8 mouse cellular contexts compared by ENCODE assay signal in genomic region chr7:16052684-16053083, GRCm38 (mm10). TPM values are rescaled to one million over a fixed set of nuclear protein-coding genes. Genes with fewer than 3 reads are reported as not detected.
DNase-seq lines count a peak whose midpoint lies in the region; ATAC-seq and TF ChIP-seq lines count a peak whose summit lies in the region.

No protein-coding gene starts in this region.

- no peak for TF ChIP-seq EP300 in ES-Bruce4 (IDR thresholded peaks at IDR 0.05; ENCODE audit: insufficient read depth, low read depth, low read length)
- peak; percentile 39; the same call in 1 of the 2 replicates for TF ChIP-seq EP300 in heart, postnatal 0 days (IDR thresholded peaks at IDR 0.05; ENCODE audit: low read depth)

- TF ChIP-seq POLR2A in ES-Bruce4 (IDR thresholded peaks at IDR 0.05; ENCODE audit: insufficient read depth, low read length), result peak; percentile 67

- H3K4me2 ChIP-seq in forebrain, embryonic 12.5 days, result peak overlapping the region; percentile 63
- H3K4me2 ChIP-seq in heart, postnatal 0 days (ENCODE audit: low read depth, low read length), result peak overlapping the region; percentile 71
- H3K4me2 ChIP-seq in liver, embryonic 15.5 days, result peak overlapping the region; percentile 99
- peak overlapping the region; percentile 79 for H3K4me2 ChIP-seq in neural tube, embryonic 11.5 days (ENCODE audit: low read depth)
- H3K4me2 ChIP-seq in stomach, embryonic 16.5 days (ENCODE audit: low read depth, low read length), result peak overlapping the region; percentile 79

- peak overlapping the region; percentile 76 for H3K9ac ChIP-seq in ES-Bruce4 (ENCODE audit: low read depth, poor library complexity, severe bottlenecking)
- peak overlapping the region; percentile 57 for H3K9ac ChIP-seq in forebrain, embryonic 12.5 days
- H3K9ac ChIP-seq in heart, postnatal 0 days (replicated peaks; ENCODE audit: low read depth, low read length), result peak overlapping the region; percentile 68
- H3K9ac ChIP-seq in liver, embryonic 15.5 days, result peak overlapping the region; percentile 76
- H3K9ac ChIP-seq in neural tube, embryonic 11.5 days (ENCODE audit: low read length), result peak overlapping the region; percentile 45
- H3K9ac ChIP-seq in stomach, embryonic 16.5 days (ENCODE audit: low read length), result peak overlapping the region; percentile 81

- peak; percentile 96 for DNase-seq in c-Kit-positive CD71-positive TER-119-positive erythroid progenitor cells, embryonic 14.5 days (ENCODE audit: low spot score)
- DNase-seq in heart, postnatal 0 days (ENCODE audit: low spot score), result peak; percentile 98
- peak; percentile 98 for DNase-seq in kidney, postnatal 36 days
- DNase-seq in neural tube, embryonic 11.5 days (ENCODE audit: low spot score), result peak; percentile 97

- TF ChIP-seq CTCF in ES-Bruce4 (IDR thresholded peaks at IDR 0.05; ENCODE audit: low read depth, low read length), result no peak
- TF ChIP-seq CTCF in heart, postnatal 0 days (IDR thresholded peaks at IDR 0.05; ENCODE audit: low read depth), result no peak

- ATAC-seq in forebrain, embryonic 12.5 days (ENCODE audit: low FRiP score), result peak; percentile 88
- ATAC-seq in heart, postnatal 0 days (ENCODE audit: insufficient read depth, low read depth), result peak; percentile 83
- peak; percentile 83 for ATAC-seq in liver, embryonic 15.5 days (ENCODE audit: insufficient read depth)
- ATAC-seq in neural tube, embryonic 11.5 days (ENCODE audit: insufficient read depth, low FRiP score, low TSS enrichment), result peak; percentile 74
- ATAC-seq in stomach, embryonic 16.5 days (ENCODE audit: insufficient read depth, low FRiP score), result peak; percentile 82

- peak overlapping the region; percentile 47; the same call in 1 of the 2 replicates for H3K27ac ChIP-seq in ES-Bruce4 (ENCODE audit: insufficient read depth, low read length)
- H3K27ac ChIP-seq in forebrain, embryonic 12.5 days, result peak overlapping the region; percentile 83
- peak overlapping the region; percentile 90 for H3K27ac ChIP-seq in heart, postnatal 0 days (ENCODE audit: low read depth)
- peak overlapping the region; percentile 96 for H3K27ac ChIP-seq in liver, embryonic 15.5 days (replicated peaks)
- H3K27ac ChIP-seq in neural tube, embryonic 11.5 days (ENCODE audit: low read depth, low read length), result 0 out of 2 replicates have a peak overlapping the region, but pooled peaks have one; percentile 2
- peak overlapping the region; percentile 95 for H3K27ac ChIP-seq in stomach, embryonic 16.5 days (ENCODE audit: low read length)

- WGBS in forebrain, embryonic 12.5 days, result under 1% methylated on average over 24 of the region's 24 CpGs
- under 1% methylated on average over 24 of the region's 24 CpGs for WGBS in heart, postnatal 0 days
- under 1% methylated on average over 24 of the region's 24 CpGs for WGBS in liver, embryonic 15.5 days (ENCODE audit: insufficient replicate concordance)
- under 1% methylated on average over 24 of the region's 24 CpGs for WGBS in neural tube, embryonic 11.5 days
- WGBS in stomach, embryonic 16.5 days, result under 1% methylated on average over 24 of the region's 24 CpGs

- H3K36me3 ChIP-seq in ES-Bruce4 (ENCODE audit: control insufficient read depth, insufficient read depth, low read length, poor library complexity, severe bottlenecking), result no peaks in the 10 kb centered on the region
- no peaks in the 10 kb centered on the region for H3K36me3 ChIP-seq in forebrain, embryonic 12.5 days (replicated peaks)
- H3K36me3 ChIP-seq in heart, postnatal 0 days (replicated peaks; ENCODE audit: control insufficient read depth, insufficient read depth, low read length), result no peaks in the 10 kb centered on the region
- H3K36me3 ChIP-seq in liver, embryonic 15.5 days (replicated peaks), result no peaks in the 10 kb centered on the region; the same call in 1 of the 2 replicates
- H3K36me3 ChIP-seq in neural tube, embryonic 11.5 days (ENCODE audit: control insufficient read depth, insufficient read depth, low read length), result no peaks in the 10 kb centered on the region
- no peaks in the 10 kb centered on the region for H3K36me3 ChIP-seq in stomach, embryonic 16.5 days (ENCODE audit: control insufficient read depth, insufficient read depth, low read length)

- H3K4me1 ChIP-seq in ES-Bruce4 (ENCODE audit: control insufficient read depth, insufficient read depth, low read length), result no peaks in the 10 kb centered on the region
- peaks cover 24% of the 10 kb centered on the region for H3K4me1 ChIP-seq in forebrain, embryonic 12.5 days
- H3K4me1 ChIP-seq in heart, postnatal 0 days (ENCODE audit: control insufficient read depth, insufficient read depth), result peaks cover 12% of the 10 kb centered on the region; the same call in 1 of the 2 replicates
- peaks cover 55% of the 10 kb centered on the region for H3K4me1 ChIP-seq in liver, embryonic 15.5 days (replicated peaks)
- H3K4me1 ChIP-seq in neural tube, embryonic 11.5 days (ENCODE audit: control insufficient read depth, insufficient read depth, low read length), result peaks cover 17% of the 10 kb centered on the region; the same call in 1 of the 2 replicates
- peaks cover 12% of the 10 kb centered on the region for H3K4me1 ChIP-seq in stomach, embryonic 16.5 days (ENCODE audit: control insufficient read depth, insufficient read depth, low read length)

- no peaks in the 10 kb centered on the region for H3K9me3 ChIP-seq in ES-Bruce4 (replicated peaks; ENCODE audit: control insufficient read depth, insufficient read depth, low read length, poor library complexity, severe bottlenecking)
- no peaks in the 10 kb centered on the region for H3K9me3 ChIP-seq in forebrain, embryonic 12.5 days
- no peaks in the 10 kb centered on the region for H3K9me3 ChIP-seq in heart, postnatal 0 days (replicated peaks; ENCODE audit: control insufficient read depth, low read length)
- H3K9me3 ChIP-seq in liver, embryonic 15.5 days (replicated peaks), result no peaks in the 10 kb centered on the region
- no peaks in the 10 kb centered on the region for H3K9me3 ChIP-seq in neural tube, embryonic 11.5 days (ENCODE audit: control insufficient read depth, low read length)
- no peaks in the 10 kb centered on the region for H3K9me3 ChIP-seq in stomach, embryonic 16.5 days (replicated peaks; ENCODE audit: control insufficient read depth, low read length)

- no peaks in the 10 kb centered on the region for H3K27me3 ChIP-seq in ES-Bruce4 (ENCODE audit: control insufficient read depth, insufficient read depth, low read length, poor library complexity, severe bottlenecking)
- 0 out of 2 replicates have a peak, but pooled peaks cover 5% of the 10 kb centered on the region for H3K27me3 ChIP-seq in forebrain, embryonic 12.5 days
- H3K27me3 ChIP-seq in heart, postnatal 0 days (ENCODE audit: control insufficient read depth, insufficient read depth, low read length), result no peaks in the 10 kb centered on the region
- H3K27me3 ChIP-seq in liver, embryonic 15.5 days, result no peaks in the 10 kb centered on the region
- H3K27me3 ChIP-seq in neural tube, embryonic 11.5 days (ENCODE audit: control insufficient read depth, insufficient read depth, low read length), result no peaks in the 10 kb centered on the region
- no peaks in the 10 kb centered on the region for H3K27me3 ChIP-seq in stomach, embryonic 16.5 days (ENCODE audit: control insufficient read depth, insufficient read depth, low read length)

- peak overlapping the region; percentile 95 for H3K4me3 ChIP-seq in ES-Bruce4 (ENCODE audit: low read depth, low read length)
- H3K4me3 ChIP-seq in forebrain, embryonic 12.5 days (replicated peaks), result peak overlapping the region; percentile 46
- H3K4me3 ChIP-seq in heart, postnatal 0 days (ENCODE audit: low read depth, low read length), result peak overlapping the region; percentile 62
- H3K4me3 ChIP-seq in liver, embryonic 15.5 days (replicated peaks), result peak overlapping the region; percentile 76
- H3K4me3 ChIP-seq in neural tube, embryonic 11.5 days (ENCODE audit: low read depth, low read length), result peak overlapping the region; percentile 44
- H3K4me3 ChIP-seq in stomach, embryonic 16.5 days (replicated peaks; ENCODE audit: low read length), result peak overlapping the region; percentile 69

RNA-seq across cellular contexts. Expression of gene Bicra, which starts 5.0 kb away (rescaled TPM):
- 10.2 and 21.9 TPM in 2 replicates for polyA plus RNA-seq in ES-Bruce4 (2011; ENCODE audit: insufficient read depth, insufficient read length, low read depth, missing spikeins)
- polyA plus RNA-seq in forebrain, embryonic 12.5 days (2016; fragmentation: Nextera tagmentation; extraction: Ambion mirVana), result 9.1 and 9.5 TPM in 2 replicates
- 2.6 and 7.2 TPM in 2 replicates for total RNA-seq in heart, postnatal 0 days (2014; rRNA removed; ENCODE audit: low replicate concordance)
- polyA plus RNA-seq in heart, postnatal 0 days (2015; fragmentation: Nextera tagmentation; extraction: Ambion mirVana), result 2.0 and 2.4 TPM in 2 replicates
- 1.6 and 1.9 TPM in 2 replicates for polyA plus RNA-seq in liver, embryonic 15.5 days (2015; fragmentation: Nextera tagmentation; extraction: Ambion mirVana)
- 7.5 and 8.7 TPM in 2 replicates for polyA plus RNA-seq in neural tube, embryonic 11.5 days (2014; fragmentation: Nextera tagmentation; extraction: Ambion mirVana)
- 3.9 and 4.5 TPM in 2 replicates for polyA plus RNA-seq in stomach, embryonic 16.5 days (2015; fragmentation: Nextera tagmentation; extraction: Ambion mirVana)

RNA-seq across cellular contexts. Expression of gene Zfp541, which starts 8.9 kb away (rescaled TPM):
- polyA plus RNA-seq in ES-Bruce4 (2011; ENCODE audit: insufficient read depth, insufficient read length, low read depth, missing spikeins), result not detected in 2 replicates
- not detected in 2 replicates for polyA plus RNA-seq in forebrain, embryonic 12.5 days (2016; fragmentation: Nextera tagmentation; extraction: Ambion mirVana)
- total RNA-seq in heart, postnatal 0 days (2014; rRNA removed; ENCODE audit: low replicate concordance), result 0.54 TPM in 1 of 2 replicates, not detected in the other
- not detected in 2 replicates for polyA plus RNA-seq in heart, postnatal 0 days (2015; fragmentation: Nextera tagmentation; extraction: Ambion mirVana)
- polyA plus RNA-seq in liver, embryonic 15.5 days (2015; fragmentation: Nextera tagmentation; extraction: Ambion mirVana), result not detected in 2 replicates
- polyA plus RNA-seq in neural tube, embryonic 11.5 days (2014; fragmentation: Nextera tagmentation; extraction: Ambion mirVana), result 0.08 TPM in 1 of 2 replicates, not detected in the other
- polyA plus RNA-seq in stomach, embryonic 16.5 days (2015; fragmentation: Nextera tagmentation; extraction: Ambion mirVana), result 0.05 and 0.10 TPM in 2 replicates

RNA-seq across cellular contexts. Expression of gene Napa, which starts 45.6 kb away (rescaled TPM):
- 105 and 107 TPM in 2 replicates for polyA plus RNA-seq in ES-Bruce4 (2011; ENCODE audit: insufficient read depth, insufficient read length, low read depth, missing spikeins)
- 150 and 156 TPM in 2 replicates for polyA plus RNA-seq in forebrain, embryonic 12.5 days (2016; fragmentation: Nextera tagmentation; extraction: Ambion mirVana)
- total RNA-seq in heart, postnatal 0 days (2014; rRNA removed; ENCODE audit: low replicate concordance), result 259 and 452 TPM in 2 replicates
- 144 and 154 TPM in 2 replicates for polyA plus RNA-seq in heart, postnatal 0 days (2015; fragmentation: Nextera tagmentation; extraction: Ambion mirVana)
- 159 and 169 TPM in 2 replicates for polyA plus RNA-seq in liver, embryonic 15.5 days (2015; fragmentation: Nextera tagmentation; extraction: Ambion mirVana)
- polyA plus RNA-seq in neural tube, embryonic 11.5 days (2014; fragmentation: Nextera tagmentation; extraction: Ambion mirVana), result 175 and 184 TPM in 2 replicates
- polyA plus RNA-seq in stomach, embryonic 16.5 days (2015; fragmentation: Nextera tagmentation; extraction: Ambion mirVana), result 206 and 230 TPM in 2 replicates

Comparison
In these comparisons a context has a peak if more than half of its experiments do, and no peak if none do; other contexts are left out.
1. Peak in every context shown above with its lines: DNase-seq, ATAC-seq, H3K4me3 ChIP-seq and H3K27ac ChIP-seq.
2. H3K27ac ChIP-seq: peak in every context shown above with its lines; median percentile 96 in liver, embryonic 15.5 days; 95 in stomach, embryonic 16.5 days; 90 in heart, postnatal 0 days; 83 in forebrain, embryonic 12.5 days; 47 in ES-Bruce4; 2 in neural tube, embryonic 11.5 days.
3. H3K4me3 ChIP-seq: peak in every context shown above with its lines; median percentile 95 in ES-Bruce4; 76 in liver, embryonic 15.5 days; 69 in stomach, embryonic 16.5 days; 62 in heart, postnatal 0 days; 46 in forebrain, embryonic 12.5 days; 44 in neural tube, embryonic 11.5 days.